Mouse (Mus musculus): ENCODE results near the gene Siae.

Gene Siae

DNA sequence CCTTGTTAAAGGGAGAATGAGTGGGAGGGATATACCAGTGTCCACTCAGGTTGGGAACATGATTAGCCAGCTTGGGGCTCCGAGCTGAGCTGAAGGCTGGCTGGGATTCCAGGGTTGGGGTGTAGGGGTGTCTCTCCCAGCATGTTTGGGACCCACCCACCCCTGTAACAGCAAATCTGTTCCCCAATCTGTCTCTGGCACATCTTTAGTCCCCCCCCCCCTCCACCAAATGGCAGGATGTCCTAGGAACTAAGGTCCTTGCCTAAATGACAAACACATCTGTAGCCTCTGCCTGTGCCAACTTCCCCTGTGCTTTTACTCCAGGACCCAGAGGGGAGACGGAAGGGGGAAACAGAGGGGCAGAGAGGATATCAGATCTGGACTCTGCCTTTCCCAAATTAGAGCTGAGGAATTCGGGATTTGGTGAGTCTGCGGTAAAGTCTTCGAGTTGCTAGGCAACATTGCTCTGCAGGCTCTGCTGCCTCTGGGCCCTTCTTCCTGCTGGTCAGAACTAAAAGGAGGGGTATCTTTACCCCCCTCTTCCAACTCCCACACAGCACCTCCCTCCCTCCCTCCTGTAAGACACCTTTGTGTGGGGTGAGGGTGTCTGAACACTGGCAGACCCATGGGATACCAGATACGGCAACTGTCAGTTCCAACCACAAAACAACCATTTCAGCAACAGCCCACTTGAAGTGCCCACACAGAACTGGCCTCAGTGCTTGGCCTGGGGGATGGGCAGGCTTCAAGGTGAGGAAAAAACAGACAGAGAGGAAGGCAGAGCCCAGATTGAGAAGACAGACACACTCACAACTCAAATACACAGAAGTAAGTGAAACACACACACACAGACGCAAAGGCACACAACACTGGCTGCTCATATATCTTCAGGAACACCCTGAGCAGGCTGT is at the start of gene Siae:
Siae (plus strand) TSS at position 861 of the 911 bp plus-strand sequence.
- no peak for DNase-seq (ENCODE audit: extremely low spot score, low read depth, low spot score)

DNA sequence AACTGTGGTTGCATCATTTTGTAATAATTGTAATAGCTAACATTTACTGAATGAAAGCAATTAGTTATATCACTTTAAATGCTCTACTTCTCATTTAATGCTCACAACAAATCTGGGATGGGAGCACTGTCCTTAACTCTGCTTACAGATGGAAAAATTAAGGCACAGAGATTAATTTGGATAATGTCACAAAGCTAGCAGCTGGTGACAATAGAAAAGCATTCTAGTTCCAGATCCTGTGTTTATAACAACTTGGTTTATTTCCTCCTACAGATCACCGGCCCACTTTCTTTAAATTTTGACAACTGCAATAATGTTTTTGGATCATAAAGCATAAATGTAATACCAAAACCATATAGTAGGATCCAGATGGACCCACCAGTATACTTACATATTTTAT is 49.5 kb upstream of the Siae start:
- no peak for DNase-seq (ENCODE audit: extremely low spot score, low read depth, low spot score)

DNA sequence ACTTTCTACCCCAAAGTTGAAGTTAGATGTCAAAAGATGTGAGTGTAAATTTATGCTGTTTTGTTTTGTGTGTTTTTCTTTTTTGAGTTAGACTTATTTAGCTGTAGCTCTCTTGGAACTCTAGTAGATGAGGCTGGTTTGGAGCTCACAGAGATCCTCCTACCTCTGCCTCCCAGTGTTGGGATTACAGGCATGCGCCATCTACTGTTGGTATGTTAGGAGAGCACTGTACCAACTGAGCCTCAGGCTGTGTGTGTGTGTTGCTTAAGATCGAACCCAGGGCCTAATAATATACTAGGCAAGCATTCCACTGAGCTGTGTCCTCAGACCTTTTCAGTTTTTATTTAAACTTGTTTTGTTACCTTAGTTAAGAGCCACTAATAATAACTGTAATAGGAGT is 43.4 kb upstream of the Siae start:
- no peak for DNase-seq (ENCODE audit: extremely low spot score, low read depth, low spot score)

DNA sequence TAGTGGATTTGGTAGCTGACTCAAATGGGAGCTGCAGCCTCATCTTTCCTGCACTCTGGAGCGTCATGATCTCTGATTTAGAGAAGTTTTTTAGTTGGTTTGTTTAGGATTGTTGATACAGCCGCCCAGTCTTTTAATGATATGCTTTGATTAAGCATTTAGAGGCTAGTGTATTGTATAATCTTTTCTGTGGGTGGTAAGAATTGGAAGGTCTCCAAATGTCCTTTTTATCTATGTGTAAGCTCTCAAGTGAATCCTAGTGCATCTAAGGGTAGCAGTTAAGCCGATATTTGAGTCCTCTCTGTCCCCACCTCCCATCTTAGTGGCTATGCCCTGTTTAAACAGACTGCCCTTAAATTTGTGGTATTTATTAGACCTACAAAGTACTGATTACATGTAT is 41.0 kb upstream of the Siae start:
- DNase-seq (ENCODE audit: extremely low spot score, low read depth, low spot score) = no peak

DNA sequence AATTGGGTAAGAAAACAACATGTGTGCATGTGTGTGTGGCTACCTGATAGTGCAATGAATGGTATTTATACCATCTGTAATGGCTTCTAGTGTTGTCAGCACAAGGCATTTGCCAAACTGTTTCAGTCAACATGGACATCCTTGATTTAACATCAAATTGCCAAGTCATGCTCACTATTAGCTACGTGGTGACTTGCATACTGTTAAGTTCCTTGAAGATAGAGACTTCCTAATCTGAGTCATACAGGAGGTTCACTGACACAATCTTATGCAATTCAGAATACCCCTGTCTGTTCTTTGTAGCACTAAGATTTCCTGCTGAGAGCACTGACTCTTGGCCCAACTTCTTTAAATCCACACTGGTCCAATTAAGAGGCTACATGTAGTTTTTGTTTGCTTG is 38.0 kb upstream of the Siae start:
- DNase-seq (ENCODE audit: extremely low spot score, low read depth, low spot score) = no peak

DNA sequence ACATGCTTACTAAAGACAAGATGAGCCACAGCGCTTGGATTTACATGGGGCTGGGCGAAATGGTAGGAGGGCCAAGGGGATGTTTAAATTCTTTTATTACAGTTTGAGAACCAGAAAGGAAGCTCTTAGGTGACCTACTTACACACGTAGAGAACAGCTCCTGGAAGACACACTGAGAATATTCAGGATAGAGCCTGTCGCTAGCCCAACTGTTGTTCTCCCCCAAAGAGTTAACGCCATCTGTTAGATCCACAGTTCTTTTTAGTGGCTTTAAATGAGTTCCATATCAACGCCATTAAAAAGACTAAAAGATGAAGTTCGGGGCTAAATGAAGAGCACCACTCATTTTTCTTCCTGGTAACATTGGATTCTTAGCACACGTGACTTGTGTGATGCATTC is 36.5 kb upstream of the Siae start:
- no peak for DNase-seq (ENCODE audit: extremely low spot score, low read depth, low spot score)

DNA sequence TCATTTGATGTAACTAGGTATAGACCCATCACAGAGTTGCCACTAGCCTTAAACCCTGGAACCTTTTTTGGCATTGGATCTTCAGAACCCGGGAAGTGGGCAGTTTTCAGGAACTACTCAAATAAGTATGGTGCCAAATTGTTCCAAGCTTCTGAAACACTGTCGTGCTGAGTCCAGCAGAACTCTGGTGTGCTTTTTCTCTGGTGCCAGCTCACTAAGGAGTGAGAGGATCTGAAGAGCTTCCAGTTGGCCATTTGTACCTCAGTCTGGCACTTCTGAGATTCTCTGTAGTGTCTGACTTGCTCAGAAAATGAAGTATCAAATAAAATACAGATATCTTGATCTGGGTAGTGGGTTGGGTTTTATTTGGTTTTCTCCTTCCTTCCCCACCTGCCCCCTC is 35.5 kb upstream of the Siae start:
- DNase-seq (ENCODE audit: extremely low spot score, low read depth, low spot score) = no peak

DNA sequence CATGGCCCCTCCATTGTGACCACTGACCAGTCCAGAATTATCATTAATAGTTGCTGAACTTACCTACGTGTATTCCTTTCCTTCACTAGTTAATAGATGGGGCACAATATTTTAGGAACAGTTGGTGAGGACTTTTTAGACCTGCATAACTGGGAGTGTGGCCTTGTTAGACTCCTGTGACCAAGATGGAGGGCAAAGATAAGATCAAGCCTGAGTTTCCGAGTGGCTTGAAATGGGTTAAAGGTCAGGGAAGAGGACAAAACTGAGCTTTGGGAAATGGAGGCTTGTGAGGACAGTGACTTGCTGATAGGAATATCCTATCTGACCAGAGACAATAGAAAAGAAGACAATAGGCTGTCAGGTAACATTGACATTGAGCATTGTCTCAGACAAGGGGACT is 30.0 kb upstream of the Siae start:
- no peak for DNase-seq (ENCODE audit: extremely low spot score, low read depth, low spot score)

DNA sequence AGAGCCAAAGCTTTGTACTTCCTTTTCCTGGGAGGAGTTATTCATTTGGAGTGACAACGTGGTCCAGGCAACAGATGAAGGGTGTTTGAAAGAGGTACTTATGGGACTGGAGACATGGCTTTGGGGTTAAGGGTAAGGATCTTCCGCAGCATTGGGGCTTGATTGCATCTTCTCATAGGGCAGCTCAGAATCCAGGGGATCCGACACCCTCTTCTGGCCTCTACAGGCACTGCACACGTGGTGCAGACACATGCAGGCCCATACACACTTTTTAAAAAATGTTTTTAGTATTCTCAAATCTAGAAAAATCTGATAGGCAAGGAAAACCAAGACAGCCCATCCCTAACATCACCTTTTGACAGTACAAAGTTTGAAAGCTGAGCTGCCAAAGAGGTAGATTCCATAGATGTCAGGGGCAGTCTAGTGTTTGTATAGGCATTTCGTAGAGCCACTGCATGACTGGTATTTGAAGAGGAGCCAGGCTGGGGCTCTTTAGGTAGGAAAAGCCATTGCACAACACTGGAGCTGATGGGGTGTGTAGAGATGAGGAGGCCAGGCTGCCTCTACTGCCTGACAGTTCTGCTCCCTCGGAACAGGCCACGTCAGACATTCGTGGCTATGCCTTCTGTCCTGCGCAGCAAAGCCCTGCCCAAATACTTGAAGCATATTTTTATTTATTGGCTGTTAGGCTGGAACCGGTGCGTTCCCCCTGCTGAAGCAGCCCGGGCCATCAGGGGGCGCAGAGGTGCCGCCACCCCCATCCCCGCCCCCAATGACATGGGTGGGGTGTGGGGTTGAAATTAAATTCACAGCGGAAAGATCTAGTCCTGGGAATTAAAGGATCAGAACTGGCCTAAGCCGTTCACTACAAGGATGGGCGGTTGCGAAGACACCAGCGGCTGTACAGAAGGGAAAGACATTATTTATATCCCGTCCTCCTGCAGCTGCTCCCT is 28.8 kb upstream of the Siae start:
- DNase-seq (ENCODE audit: extremely low spot score, low read depth, low spot score) = no peak

DNA sequence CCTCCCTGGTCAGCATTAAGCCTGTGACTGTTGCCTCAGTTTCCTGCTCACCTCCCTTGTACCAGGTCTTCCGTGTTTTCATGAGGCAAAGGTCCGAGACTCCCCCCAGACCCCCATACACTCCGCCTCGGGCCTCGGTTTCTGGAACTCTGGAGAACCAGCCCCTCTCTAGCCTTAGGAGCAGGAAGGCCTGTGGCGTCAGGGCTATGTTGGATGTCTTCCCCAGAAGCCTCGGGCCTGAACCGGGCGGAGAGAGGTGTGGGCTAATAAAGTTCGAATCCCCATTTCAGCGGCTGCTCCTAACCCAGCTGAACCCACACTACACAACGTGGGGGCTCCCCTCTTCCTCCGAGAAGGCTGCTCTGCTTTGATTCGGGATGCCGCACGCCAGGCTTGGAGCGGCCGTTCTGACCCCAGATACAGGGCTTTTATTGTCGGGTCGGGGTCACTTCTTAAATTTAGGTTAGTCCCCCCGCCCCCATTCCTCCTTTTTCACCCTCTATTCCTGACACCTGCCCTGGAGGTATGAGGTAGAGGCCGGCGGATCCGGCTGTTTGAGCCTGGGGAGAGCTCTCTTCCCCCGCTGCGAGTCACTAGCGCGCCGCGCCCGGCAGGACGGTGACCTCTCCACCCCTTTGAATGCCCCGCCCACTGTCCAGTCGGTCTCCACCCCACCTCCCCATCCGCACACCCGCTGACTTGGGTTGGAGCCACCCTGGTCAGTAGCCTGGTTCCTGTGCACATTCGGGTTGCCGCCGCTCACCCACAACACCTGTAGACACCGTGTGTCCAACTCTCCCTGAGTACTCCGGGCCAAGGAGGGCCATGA is 27.9 kb upstream of the Siae start, which contains the start of gene Esam:
Esam (plus strand) TSS at position 683 of the 829 bp plus-strand sequence.
- DNase-seq (ENCODE audit: extremely low spot score, low read depth, low spot score) = no peak

DNA sequence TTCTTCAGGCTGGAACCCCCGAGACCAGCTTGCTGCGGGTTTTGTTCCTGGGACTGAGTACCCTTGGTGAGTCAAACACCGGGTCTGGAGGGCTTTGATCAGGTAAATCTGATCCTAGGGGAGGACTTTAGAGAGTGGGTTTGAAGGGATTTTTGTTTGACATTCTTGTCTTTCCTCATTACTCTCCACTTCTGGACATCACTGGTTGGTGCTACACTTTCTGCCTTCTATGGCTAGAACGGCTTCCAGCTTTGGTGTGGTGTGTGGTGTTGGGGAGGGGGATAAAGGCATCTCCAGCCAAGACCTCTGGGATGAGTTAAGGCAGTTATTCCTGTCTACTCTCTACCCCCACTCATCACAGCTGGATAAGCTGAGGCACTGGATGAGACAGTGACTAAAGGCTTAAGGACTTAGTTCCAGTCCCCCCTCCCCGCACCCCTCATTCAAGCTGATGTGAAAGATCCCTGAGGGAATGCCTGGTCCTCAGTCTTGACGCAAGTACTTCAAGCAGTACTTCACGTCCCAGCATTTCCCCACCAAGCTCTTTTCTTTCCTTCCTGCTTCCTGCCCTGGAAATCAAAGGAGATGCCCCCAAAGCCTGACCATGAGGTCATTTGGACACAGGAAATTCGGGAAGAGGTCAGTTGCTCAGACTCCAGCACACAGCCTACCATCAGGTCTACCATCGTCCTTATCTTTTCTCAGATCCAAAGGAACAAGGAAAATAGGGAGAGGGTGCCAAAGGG is 27.1 kb upstream of the Siae start:
- no peak for DNase-seq (ENCODE audit: extremely low spot score, low read depth, low spot score)

DNA sequence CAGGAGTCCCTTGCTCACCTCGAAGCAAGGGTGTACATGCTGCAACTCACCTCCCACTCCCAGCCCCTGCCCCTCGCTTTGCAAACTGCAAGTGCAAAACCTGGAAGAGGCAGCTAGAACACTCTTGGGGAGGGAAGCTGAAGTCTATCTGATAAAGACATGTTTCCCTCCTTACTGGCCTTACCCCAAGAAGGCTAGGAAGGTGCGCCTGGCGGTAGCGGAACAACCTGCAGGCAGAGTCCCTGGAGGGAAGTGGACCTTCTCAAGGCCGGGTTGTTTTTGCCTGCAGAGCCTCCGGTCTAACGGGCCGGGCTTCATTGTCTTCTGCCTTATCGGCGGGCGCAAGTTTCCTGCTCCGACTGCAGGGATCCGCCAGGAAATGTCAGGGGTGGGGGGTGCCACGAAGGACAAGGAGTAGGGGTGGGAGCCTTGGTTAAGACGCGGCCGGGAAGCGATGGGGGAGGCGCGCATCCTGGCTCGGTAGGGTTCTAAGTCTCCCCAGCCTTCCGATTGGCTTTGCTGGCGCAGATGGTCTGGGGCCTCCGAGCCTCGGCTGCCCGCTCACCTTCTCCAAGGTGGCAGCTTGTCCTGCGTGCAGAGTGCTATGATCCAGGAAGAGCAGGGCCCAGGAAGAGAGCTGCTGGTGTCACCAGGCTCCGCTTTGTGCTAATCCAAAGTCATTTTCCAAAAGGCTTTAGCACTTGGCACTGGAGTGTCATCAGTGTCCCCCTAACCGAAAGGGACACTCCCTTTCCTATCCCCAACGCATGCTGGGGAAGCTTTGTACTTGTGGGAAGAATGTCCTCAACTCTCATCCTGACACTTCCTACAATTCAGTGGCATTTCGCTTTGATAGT is 25.2 kb upstream of the Siae start:
- DNase-seq (ENCODE audit: extremely low spot score, low read depth, low spot score) = no peak

DNA sequence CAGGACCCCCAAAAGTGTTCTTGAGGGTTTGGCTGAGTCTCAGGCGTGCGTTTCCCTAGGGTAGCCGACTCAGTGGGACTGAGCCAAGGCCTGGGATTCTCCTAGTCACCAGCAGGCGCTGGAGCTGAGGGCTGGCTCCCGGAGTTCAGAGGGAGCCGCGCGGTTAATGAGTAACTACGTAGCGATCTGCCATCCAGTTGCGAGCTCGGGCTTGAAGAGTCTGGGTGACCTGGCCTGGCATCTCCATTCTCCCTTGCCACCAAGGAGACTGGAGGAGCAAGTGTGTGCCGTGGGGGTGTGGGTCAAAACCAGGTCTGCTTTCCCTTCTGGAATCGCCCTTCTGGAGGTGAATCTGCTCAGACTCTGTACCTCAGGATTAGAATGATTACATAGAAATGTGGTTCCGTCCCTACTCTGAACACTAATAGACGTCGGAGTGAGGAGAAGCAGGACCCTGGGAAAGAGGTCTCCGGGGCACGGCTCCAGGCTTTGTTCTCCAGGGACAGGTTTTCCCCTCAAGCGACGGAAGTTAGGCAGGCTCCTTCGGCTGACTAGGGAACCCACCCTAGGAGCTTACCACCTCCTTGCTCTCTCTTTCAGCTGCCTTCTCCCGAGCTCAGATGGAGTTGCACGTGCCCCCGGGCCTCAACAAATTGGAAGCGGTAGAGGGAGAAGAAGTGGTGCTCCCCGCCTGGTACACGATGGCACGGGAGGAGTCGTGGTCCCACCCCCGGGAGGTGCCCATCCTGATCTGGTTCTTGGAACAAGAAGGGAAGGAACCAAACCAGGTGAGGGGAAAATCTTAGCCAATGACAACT is 24.4 kb upstream of the Siae start:
- no peak for DNase-seq (ENCODE audit: extremely low spot score, low read depth, low spot score)

DNA sequence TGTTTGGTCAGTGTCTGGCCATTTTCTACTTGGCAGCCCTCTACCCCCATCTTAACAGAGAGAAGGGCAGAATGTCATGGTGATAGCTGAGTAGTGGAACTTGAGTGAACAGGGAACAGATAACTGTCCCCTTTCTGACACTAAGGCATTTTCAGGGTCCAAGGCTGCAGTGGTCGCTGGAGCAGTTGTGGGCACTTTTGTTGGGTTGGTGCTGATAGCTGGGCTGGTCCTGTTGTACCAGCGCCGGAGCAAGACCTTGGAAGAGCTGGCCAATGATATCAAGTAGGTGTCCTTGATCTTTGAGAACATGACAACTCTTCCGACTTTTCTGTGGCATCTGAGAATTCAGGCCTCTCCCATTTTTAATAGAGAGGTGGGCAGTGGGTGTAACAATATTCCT is 18.6 kb upstream of the Siae start:
- DNase-seq (ENCODE audit: extremely low spot score, low read depth, low spot score) = no peak

DNA sequence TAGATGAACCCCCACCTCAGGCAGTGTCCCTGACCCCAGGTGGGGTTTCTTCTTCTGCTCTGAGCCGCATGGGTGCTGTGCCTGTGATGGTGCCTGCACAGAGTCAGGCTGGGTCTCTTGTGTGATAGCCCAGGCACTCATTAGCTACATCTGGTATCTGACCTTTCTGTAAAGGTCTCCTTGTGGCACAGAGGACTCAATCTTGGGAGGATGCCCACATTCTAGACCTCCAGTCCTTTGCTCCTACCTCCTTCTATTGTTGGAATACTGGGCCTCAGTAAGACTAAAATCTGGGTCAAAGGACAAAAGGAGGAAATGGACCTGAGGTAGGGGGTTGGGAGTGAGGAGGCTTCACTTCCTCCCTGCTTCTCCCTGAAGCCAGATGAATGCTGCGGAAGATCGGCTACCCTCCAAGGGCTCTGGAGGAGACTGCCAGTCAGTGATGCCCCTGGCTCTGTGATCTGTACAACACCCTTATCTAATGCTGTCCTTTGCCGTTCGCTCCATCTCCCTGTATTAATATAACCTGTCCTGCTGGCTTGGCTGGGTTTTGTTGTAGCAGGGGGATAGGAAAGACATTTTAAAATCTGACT is 17.7 kb upstream of the Siae start:
- DNase-seq (ENCODE audit: extremely low spot score, low read depth, low spot score) = no peak

DNA sequence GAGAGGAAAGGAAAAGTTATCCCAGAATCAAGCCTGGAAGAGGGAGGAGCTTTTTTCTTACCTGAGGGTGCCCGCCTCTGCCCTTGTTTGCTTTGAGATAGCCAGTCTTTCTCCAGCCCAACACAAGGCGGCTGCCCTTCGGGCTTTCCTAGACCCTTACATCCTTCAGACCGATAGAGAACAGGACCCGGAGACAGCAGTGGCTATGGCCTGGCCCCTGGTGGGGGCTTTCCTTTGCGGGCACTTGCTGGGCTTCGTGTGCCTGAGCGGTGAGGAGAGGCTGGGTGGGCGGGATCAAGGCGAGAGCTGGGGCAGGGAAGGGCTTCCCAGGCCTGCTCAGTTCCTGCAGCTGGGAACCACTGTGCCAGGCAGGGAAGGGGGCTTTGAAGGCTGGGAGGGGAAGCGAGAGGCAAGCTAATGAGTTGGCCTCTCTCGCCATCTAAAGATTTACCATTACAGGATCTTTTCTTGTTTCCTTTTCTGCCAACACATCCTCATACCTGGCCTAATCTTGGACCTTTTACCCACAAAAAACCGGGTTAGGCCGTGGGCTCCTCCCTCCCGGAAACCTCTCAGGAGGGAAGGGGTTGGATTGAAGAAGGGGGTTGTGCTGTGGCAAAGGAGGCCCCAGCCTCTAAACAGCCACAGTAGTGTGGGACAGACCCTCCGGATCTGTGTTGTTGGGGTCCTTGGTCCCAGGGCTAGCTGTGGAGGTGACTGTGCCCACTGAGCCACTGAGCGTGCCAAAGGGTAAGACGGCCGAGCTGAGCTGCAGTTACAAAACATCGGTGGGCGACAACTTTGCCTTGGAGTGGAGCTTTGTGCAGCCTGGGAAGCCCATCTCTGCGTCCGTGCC is 16.1 kb upstream of the Siae start, which contains the start of gene Vsig2:
Vsig2 (plus strand) TSS at position 86 of the 856 bp plus-strand sequence.
- no peak for DNase-seq (ENCODE audit: extremely low spot score, low read depth, low spot score)

DNA sequence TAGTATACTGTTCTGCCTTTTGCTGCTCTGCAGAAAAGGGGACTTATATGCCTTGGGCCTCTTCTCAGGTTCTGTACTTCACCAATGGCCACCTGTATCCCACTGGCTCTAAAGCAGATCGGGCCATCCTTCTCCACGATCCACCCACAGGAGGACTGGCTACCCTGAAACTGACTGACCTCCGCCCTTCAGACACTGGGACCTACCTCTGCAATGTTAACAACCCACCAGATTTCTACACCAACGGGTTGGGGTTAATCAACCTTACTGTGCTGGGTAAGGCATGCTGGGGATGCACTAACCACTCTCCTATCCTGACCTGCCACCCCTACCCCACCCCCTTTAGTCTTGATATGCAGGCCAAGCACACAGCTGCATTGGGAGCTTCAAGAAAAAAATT is 15.3 kb upstream of the Siae start:
- no peak for DNase-seq (ENCODE audit: extremely low spot score, low read depth, low spot score)
